In genomic region chr13:43374918-43375432, GRCm38 (mm10) we compare ENCODE assay signal across 19 mouse cellular contexts. TPM values are rescaled to one million over a fixed set of nuclear protein-coding genes. Genes with fewer than 3 reads are reported as not detected.
DNase-seq lines count a peak whose midpoint lies in the region; ATAC-seq lines count a peak whose summit lies in the region.
"Had no signal": no experiment of that assay in that cellular context is flagged by ENCODE, and none has a peak within 500 bp of the region (broad histone marks: within the 10 kb centered on the region; RNA-seq: fewer than 3 reads in every experiment).

No protein-coding gene starts in this region.

- intact Hi-C loops in heart, postnatal 25 days (cut with DNase I): no loop called here

- H3K27ac ChIP-seq in heart, embryonic 12.5 days (ENCODE audit: poor library complexity, severe bottlenecking): no peak overlapping the region
- H3K27ac ChIP-seq in liver, embryonic 11.5 days (ENCODE audit: low read depth, low read length): 0 out of 2 replicates have a peak overlapping the region, but pooled peaks have one; percentile 25
- H3K27ac ChIP-seq in liver, embryonic 12.5 days: no peak overlapping the region
- H3K27ac ChIP-seq in liver, embryonic 16.5 days (ENCODE audit: low read length): no peak overlapping the region
- H3K27ac ChIP-seq: heart, embryonic 13.5 days; hindbrain, embryonic 12.5 days; liver, embryonic 13.5 days; neural tube, embryonic 13.5 days had no signal

- no peak overlapping the region for H3K9ac ChIP-seq in heart, embryonic 12.5 days
- no peak overlapping the region for H3K9ac ChIP-seq in liver, embryonic 11.5 days (ENCODE audit: low read depth, low read length)
- no peak overlapping the region for H3K9ac ChIP-seq in liver, embryonic 12.5 days
- H3K9ac ChIP-seq in liver, embryonic 16.5 days (ENCODE audit: low read depth, low read length): no peak overlapping the region
- H3K9ac ChIP-seq: forebrain, postnatal 0 days; heart, embryonic 13.5 days; hindbrain, embryonic 12.5 days; liver, embryonic 13.5 days; neural tube, embryonic 13.5 days had no signal

- 0 out of 2 replicates have a peak, but pooled peaks have one; percentile 51 for ATAC-seq in heart, embryonic 12.5 days (ENCODE audit: insufficient number of reproducible peaks, low FRiP score)
- ATAC-seq in liver, embryonic 11.5 days (replicated peaks; ENCODE audit: low FRiP score): no peak
- no peak for ATAC-seq in liver, embryonic 12.5 days
- 0 out of 2 replicates have a peak, but pooled peaks have one; percentile 27 for ATAC-seq in liver, embryonic 16.5 days (ENCODE audit: low read depth)
- ATAC-seq: CD4-positive, CD25-positive, alpha-beta regulatory T cell, adult 4 months; forebrain, postnatal 0 days had no signal

- no peaks in the 10 kb centered on the region; the same call in 1 of the 2 replicates for H3K4me1 ChIP-seq in heart, embryonic 12.5 days (replicated peaks)
- no peaks in the 10 kb centered on the region; the same call in 1 of the 2 replicates for H3K4me1 ChIP-seq in liver, embryonic 11.5 days (replicated peaks; ENCODE audit: control insufficient read depth, insufficient read depth, low read length)
- H3K4me1 ChIP-seq in liver, embryonic 12.5 days: no peaks in the 10 kb centered on the region
- H3K4me1 ChIP-seq in liver, embryonic 16.5 days (ENCODE audit: control insufficient read depth, low read depth, low read length): no peaks in the 10 kb centered on the region
- H3K4me1 ChIP-seq: liver, embryonic 13.5 days had no signal

- peak overlapping the region; percentile 9; the same call in 1 of the 2 replicates for H3K4me2 ChIP-seq in heart, embryonic 12.5 days
- H3K4me2 ChIP-seq in liver, embryonic 11.5 days: no peak overlapping the region
- no peak overlapping the region for H3K4me2 ChIP-seq in liver, embryonic 12.5 days
- H3K4me2 ChIP-seq in liver, embryonic 16.5 days (ENCODE audit: low read depth, low read length): no peak overlapping the region
- H3K4me2 ChIP-seq: heart, embryonic 13.5 days; hindbrain, embryonic 12.5 days; liver, embryonic 13.5 days; neural tube, embryonic 13.5 days had no signal

- no peak overlapping the region for H3K4me3 ChIP-seq in heart, embryonic 12.5 days
- no peak overlapping the region for H3K4me3 ChIP-seq in liver, embryonic 11.5 days (ENCODE audit: low read depth, low read length)
- no peak overlapping the region for H3K4me3 ChIP-seq in liver, embryonic 12.5 days
- no peak overlapping the region for H3K4me3 ChIP-seq in liver, embryonic 16.5 days (ENCODE audit: low read depth, low read length)
- H3K4me3 ChIP-seq: heart, embryonic 13.5 days; hindbrain, embryonic 12.5 days; liver, embryonic 13.5 days; neural tube, embryonic 13.5 days had no signal

- peaks cover 6% of the 10 kb centered on the region for H3K9me3 ChIP-seq in heart, embryonic 12.5 days (replicated peaks)
- no peaks in the 10 kb centered on the region for H3K9me3 ChIP-seq in liver, embryonic 11.5 days (ENCODE audit: control insufficient read depth, low read length)
- H3K9me3 ChIP-seq in liver, embryonic 12.5 days (replicated peaks): no peaks in the 10 kb centered on the region
- H3K9me3 ChIP-seq in liver, embryonic 16.5 days (replicated peaks; ENCODE audit: control insufficient read depth, low read length): no peaks in the 10 kb centered on the region
- H3K9me3 ChIP-seq: hindbrain, embryonic 12.5 days; liver, embryonic 13.5 days; neural tube, embryonic 13.5 days had no signal

- H3K27me3 ChIP-seq in heart, embryonic 12.5 days (replicated peaks): no peaks in the 10 kb centered on the region
- H3K27me3 ChIP-seq in liver, embryonic 11.5 days (replicated peaks; ENCODE audit: control insufficient read depth, insufficient read depth, low read length): no peaks in the 10 kb centered on the region
- H3K27me3 ChIP-seq in liver, embryonic 12.5 days (replicated peaks): no peaks in the 10 kb centered on the region
- no peaks in the 10 kb centered on the region for H3K27me3 ChIP-seq in liver, embryonic 16.5 days (ENCODE audit: control insufficient read depth, insufficient read depth, low read depth, low read length)
- H3K27me3 ChIP-seq: heart, embryonic 13.5 days; hindbrain, embryonic 12.5 days; liver, embryonic 13.5 days; neural tube, embryonic 13.5 days had no signal

- peaks cover 52% of the 10 kb centered on the region for H3K36me3 ChIP-seq in heart, embryonic 12.5 days
- H3K36me3 ChIP-seq in liver, embryonic 11.5 days (ENCODE audit: control insufficient read depth, insufficient read depth, low read length): peaks cover 23% of the 10 kb centered on the region
- peaks cover 39% of the 10 kb centered on the region for H3K36me3 ChIP-seq in liver, embryonic 12.5 days
- H3K36me3 ChIP-seq in liver, embryonic 16.5 days (ENCODE audit: control insufficient read depth, insufficient read depth): peaks cover 9% of the 10 kb centered on the region

- DNase-seq in adrenal gland, postnatal 14 days: peak; percentile 24
- DNase-seq in adrenal gland, adult 8-10 months: no peak
- DNase-seq in heart, postnatal 25 days (ENCODE audit: low spot score): no peak
- no peak for DNase-seq in liver, embryonic 11.5 days (ENCODE audit: low spot score)
- no peak for DNase-seq in layer of hippocampus, adult 8-10 months (ENCODE audit: low spot score in 2 of 2)
- DNase-seq: adrenal gland, adult 2 months; cerebellum, adult 11-12 months; cerebellum, postnatal 25 days; forebrain, postnatal 0 days; layer of hippocampus, postnatal 36 days; liver, embryonic 13.5 days; right cerebral cortex, postnatal 14 days had no signal

- WGBS in heart, embryonic 12.5 days: 38% methylated on average over 2 of the region's 2 CpGs
- WGBS in liver, embryonic 11.5 days: 51% methylated on average over 2 of the region's 2 CpGs
- 33% methylated on average over 2 of the region's 2 CpGs for WGBS in liver, embryonic 12.5 days (ENCODE audit: insufficient replicate concordance)
- WGBS in liver, embryonic 16.5 days (ENCODE audit: insufficient replicate concordance): 41% methylated on average over 2 of the region's 2 CpGs

RNA-seq across cellular contexts. Expression of gene Sirt5, which starts 9.7 kb away (rescaled TPM):
- 24.2 and 26.7 TPM in 2 replicates for total RNA-seq in adrenal gland, postnatal 14 days (2021)
- total RNA-seq in adrenal gland, adult 8-10 months (2022): 10 to 100 TPM; 23.6 to 29.9 (median 28.8) TPM
- 25.8 and 26.0 TPM in 2 replicates for polyA plus RNA-seq in heart, embryonic 12.5 days (2016; fragmentation: Nextera tagmentation; extraction: Ambion mirVana)
- total RNA-seq in heart, postnatal 25 days (2021): 10 to 100 TPM; 55.0 to 55.2 TPM
- 12.9 and 13.7 TPM in 2 replicates for polyA plus RNA-seq in liver, embryonic 11.5 days (2014; fragmentation: Nextera tagmentation; extraction: Ambion mirVana)
- 8.1 TPM in 2 replicates for polyA plus RNA-seq in liver, embryonic 12.5 days (2016; fragmentation: Nextera tagmentation; extraction: Ambion mirVana)
- 5.1 and 6.0 TPM in 2 replicates for polyA plus RNA-seq in liver, embryonic 16.5 days (2015; fragmentation: Nextera tagmentation; extraction: Ambion mirVana)
- total RNA-seq in layer of hippocampus, adult 8-10 months (2022): 10 to 100 TPM; 18.4 to 25.4 (median 19.5) TPM

RNA-seq across cellular contexts. Expression of gene Nol7, which starts 23.2 kb away (rescaled TPM):
- total RNA-seq in adrenal gland, postnatal 14 days (2021): 107 and 108 TPM in 2 replicates
- 100 to 1,000 TPM in 3 of 4 experiments, 10 to 100 TPM in 1; 85.3 to 121 (median 112) TPM for total RNA-seq in adrenal gland, adult 8-10 months (2022)
- 134 and 141 TPM in 2 replicates for polyA plus RNA-seq in heart, embryonic 12.5 days (2016; fragmentation: Nextera tagmentation; extraction: Ambion mirVana)
- 100 to 1,000 TPM; 110 to 113 TPM for total RNA-seq in heart, postnatal 25 days (2021)
- polyA plus RNA-seq in liver, embryonic 11.5 days (2014; fragmentation: Nextera tagmentation; extraction: Ambion mirVana): 221 and 223 TPM in 2 replicates
- 169 and 175 TPM in 2 replicates for polyA plus RNA-seq in liver, embryonic 12.5 days (2016; fragmentation: Nextera tagmentation; extraction: Ambion mirVana)
- 77.7 and 78.6 TPM in 2 replicates for polyA plus RNA-seq in liver, embryonic 16.5 days (2015; fragmentation: Nextera tagmentation; extraction: Ambion mirVana)
- 10 to 100 TPM; 71.6 to 79.7 (median 73.1) TPM for total RNA-seq in layer of hippocampus, adult 8-10 months (2022)

Comparison
In these comparisons a context has a peak if more than half of its experiments do, and no peak if none do; other contexts are left out.
1. ATAC-seq: peak in heart, embryonic 12.5 days (single experiment) and liver, embryonic 16.5 days (single experiment); none in liver, embryonic 11.5 days (single experiment) and liver, embryonic 12.5 days (single experiment).